Mouse (Mus musculus): ENCODE data around the gene Kdm8.

The Kdm8 gene

DNA sequence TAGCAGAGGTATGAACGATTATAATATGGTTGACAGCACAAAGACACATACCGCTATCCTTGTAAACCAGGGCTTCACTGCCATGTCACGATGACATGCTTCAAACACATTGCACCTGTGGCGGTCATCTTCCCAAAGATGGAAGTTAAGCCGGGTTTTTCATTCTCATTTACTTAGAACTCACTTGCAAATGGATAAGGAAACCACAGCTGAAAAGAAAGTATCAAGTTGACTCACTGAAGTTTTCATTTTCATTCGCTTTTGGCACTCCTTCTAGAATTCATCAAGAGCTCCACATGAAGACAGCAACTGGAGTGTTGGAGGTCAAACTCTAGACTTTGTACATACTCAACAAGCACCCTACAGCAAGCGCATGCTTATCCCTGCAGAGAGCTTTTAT is 56.4 kb downstream of the Kdm8 start:
- DNase-seq (ENCODE audit: extremely low read depth, low read depth), result no peak

GRCm38 (mm10) chr7:125503374-125504092 is 59.1 kb downstream of the Kdm8 start:
- no peak for DNase-seq (ENCODE audit: extremely low read depth, low read depth)

DNA sequence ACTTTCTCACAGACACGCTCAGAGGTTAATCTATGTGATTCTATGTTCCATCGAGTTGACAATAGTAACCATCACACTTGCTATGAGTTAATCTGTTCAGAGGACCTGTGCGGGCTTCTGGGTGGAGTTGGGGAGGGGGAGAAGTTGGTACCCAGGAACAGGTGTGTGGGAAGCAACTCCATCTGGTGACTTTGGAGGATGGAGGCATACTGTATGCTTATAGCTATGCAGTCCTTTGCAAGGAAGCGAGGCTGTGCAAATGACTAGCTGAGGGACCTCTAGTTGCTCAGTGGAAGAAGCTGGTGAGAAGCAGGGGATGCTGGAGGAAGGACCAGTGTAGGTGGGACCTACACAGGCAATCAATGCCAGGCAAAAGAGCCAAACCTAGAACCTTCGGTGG is 60.1 kb downstream of the Kdm8 start:
- DNase-seq (ENCODE audit: extremely low read depth, low read depth), result no peak

DNA sequence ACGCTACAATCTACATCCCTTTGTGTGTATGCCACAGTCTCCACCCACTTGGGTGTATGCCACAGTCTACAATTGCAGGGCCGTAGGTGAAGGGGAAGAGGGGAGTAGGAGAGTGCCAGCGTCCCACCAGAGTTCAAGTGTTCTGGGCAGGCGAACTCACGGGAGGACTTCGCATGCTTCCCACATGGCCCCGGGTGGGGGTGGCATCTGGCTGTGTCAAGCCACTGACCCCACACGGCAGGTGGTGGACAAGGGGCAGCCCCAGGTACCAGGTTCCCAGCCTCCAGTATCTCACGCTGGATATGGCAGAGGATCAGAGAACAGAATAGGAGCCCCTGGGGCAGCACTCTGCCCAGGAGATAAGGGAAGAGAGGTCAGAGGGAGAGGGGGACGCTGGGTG is 61.1 kb downstream of the Kdm8 start:
- DNase-seq (ENCODE audit: extremely low read depth, low read depth), result no peak

GRCm38 (mm10) chr7:125507279-125507678 is 62.8 kb downstream of the Kdm8 start:
- no peak for DNase-seq (ENCODE audit: extremely low read depth, low read depth)

DNA sequence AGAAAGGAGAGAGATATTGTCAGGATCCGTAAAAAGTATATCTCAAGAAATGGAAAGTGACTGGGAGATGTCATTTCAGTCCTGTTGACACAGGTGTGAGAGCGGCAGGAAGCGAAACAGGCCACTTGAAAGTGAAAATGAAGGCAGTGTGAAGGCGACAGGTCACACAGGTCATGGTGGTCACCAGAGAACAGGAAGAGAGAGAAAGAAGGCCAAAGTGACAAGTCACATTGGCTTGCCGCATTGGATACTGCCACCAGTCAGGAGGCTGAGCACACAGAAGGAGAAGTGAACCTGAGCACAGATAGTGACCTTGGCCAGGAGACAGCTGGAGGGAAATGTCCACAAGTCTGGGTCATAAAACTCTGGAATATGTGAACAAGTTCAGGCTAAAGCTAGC is 67.0 kb downstream of the Kdm8 start:
- no peak for DNase-seq (ENCODE audit: extremely low read depth, low read depth)

DNA sequence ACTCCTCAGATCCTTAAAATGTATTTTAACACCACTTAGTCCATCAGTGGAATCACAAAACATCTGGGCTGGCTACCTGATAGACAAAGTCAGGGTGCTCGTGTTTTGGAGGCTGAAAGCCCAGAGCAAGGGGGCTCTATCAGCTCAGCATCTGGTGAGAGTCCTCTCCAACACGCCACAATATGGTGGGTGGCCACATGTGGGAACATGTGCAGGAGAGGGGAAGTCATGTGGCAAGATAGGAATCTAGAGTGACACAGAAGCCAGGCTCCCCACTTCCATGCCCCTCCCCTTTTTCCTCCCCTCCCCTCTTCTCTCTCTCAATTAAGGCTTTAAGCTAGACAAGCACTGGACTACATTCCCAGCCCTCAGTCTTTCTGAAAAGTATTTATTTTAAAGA is 67.4 kb downstream of the Kdm8 start:
- DNase-seq (ENCODE audit: extremely low read depth, low read depth), result no peak
